ENCODE assay signal across 22 mouse cellular contexts in genomic region chr17:72068176-72068575, GRCm38 (mm10).
DNase-seq lines count a peak whose midpoint lies in the region; ATAC-seq and TF ChIP-seq lines count a peak whose summit lies in the region.
"Had no signal": no experiment of that assay in that cellular context is flagged by ENCODE, and none has a peak within 500 bp of the region (broad histone marks: within the 10 kb centered on the region; RNA-seq: fewer than 3 reads in every experiment).

No protein-coding gene starts in this region.

- no peaks in the 10 kb centered on the region for H3K27me3 ChIP-seq in kidney, adult 2 months (replicated peaks; ENCODE audit: control insufficient read depth, insufficient read depth, low read length)
- no peaks in the 10 kb centered on the region for H3K27me3 ChIP-seq in lung, embryonic 16.5 days (ENCODE audit: control insufficient read depth, insufficient read depth, low read depth, low read length)
- H3K27me3 ChIP-seq in stomach, postnatal 0 days (ENCODE audit: control insufficient read depth, insufficient read depth, low read length) = no peaks in the 10 kb centered on the region
- H3K27me3 ChIP-seq: embryonic facial prominence, embryonic 15.5 days; forebrain, embryonic 15.5 days; heart, embryonic 12.5 days; hindbrain, embryonic 15.5 days had no signal

- DNase-seq in kidney, postnatal 10 days = peak; percentile 38
- DNase-seq in kidney, adult 2 months = no peak
- DNase-seq in lung, adult 18-20 months = no peak
- DNase-seq in 3134 (ENCODE audit: extremely low read depth, insufficient read length, low spot score) (peak; percentile 12), NIH3T3 (ENCODE audit: low read depth) (peak; percentile 9)
- no peak for DNase-seq in stomach, postnatal 0 days (ENCODE audit: low spot score)
- DNase-seq: adrenal gland, postnatal 10 days; B cell, adult 2 months; cerebellum, adult 11 months; cerebellum, adult 8-10 months; cerebellum, postnatal 14 days; embryo, embryonic 11 days; gastrocnemius, postnatal 14 days; heart, adult 2 months had no signal

- no peak for TF ChIP-seq POLR2A in kidney, adult 2 months (IDR thresholded peaks at IDR 0.05; ENCODE audit: low read depth, low read length)

- H3K9me3 ChIP-seq in lung, embryonic 16.5 days (ENCODE audit: control insufficient read depth, low read length) = no peaks in the 10 kb centered on the region
- no peaks in the 10 kb centered on the region for H3K9me3 ChIP-seq in stomach, postnatal 0 days (ENCODE audit: control insufficient read depth, low read length)
- H3K9me3 ChIP-seq: embryonic facial prominence, embryonic 15.5 days; forebrain, embryonic 15.5 days; heart, embryonic 12.5 days; hindbrain, embryonic 15.5 days had no signal

- H3K4me3 ChIP-seq in kidney, adult 2 months (ENCODE audit: insufficient read depth, low read depth, low read length) = no peak overlapping the region
- H3K4me3 ChIP-seq in lung, embryonic 16.5 days (ENCODE audit: low read length) = no peak overlapping the region
- H3K4me3 ChIP-seq in stomach, postnatal 0 days (ENCODE audit: low read depth, low read length) = no peak overlapping the region
- H3K4me3 ChIP-seq: embryonic facial prominence, embryonic 15.5 days; erythroblast, embryonic 14.5 days; forebrain, embryonic 15.5 days; heart, adult 2 months; heart, embryonic 12.5 days; hindbrain, embryonic 15.5 days had no signal

- H3K9ac ChIP-seq in lung, embryonic 16.5 days (ENCODE audit: low read length) = no peak overlapping the region
- no peak overlapping the region for H3K9ac ChIP-seq in stomach, postnatal 0 days (ENCODE audit: low read length)
- H3K9ac ChIP-seq: embryonic facial prominence, embryonic 15.5 days; forebrain, embryonic 15.5 days; heart, embryonic 12.5 days; hindbrain, embryonic 15.5 days had no signal

- H3K27ac ChIP-seq in kidney, adult 2 months (ENCODE audit: insufficient read depth, low read depth, low read length) = no peak overlapping the region
- no peak overlapping the region for H3K27ac ChIP-seq in lung, embryonic 16.5 days (ENCODE audit: low read length)
- no peak overlapping the region for H3K27ac ChIP-seq in stomach, postnatal 0 days (replicated peaks)
- H3K27ac ChIP-seq: embryonic facial prominence, embryonic 15.5 days; forebrain, embryonic 15.5 days; heart, adult 2 months; hindbrain, embryonic 15.5 days had no signal

- ATAC-seq in lung, embryonic 16.5 days (ENCODE audit: low read depth) = peak; percentile 60
- no peak for ATAC-seq in stomach, postnatal 0 days (ENCODE audit: low FRiP score, low TSS enrichment)
- ATAC-seq: CD4-positive, CD25-positive, alpha-beta regulatory T cell, adult 4 months; forebrain, embryonic 15.5 days had no signal

- H3K4me2 ChIP-seq in lung, embryonic 16.5 days (ENCODE audit: low read depth, low read length) = no peak overlapping the region
- H3K4me2 ChIP-seq in stomach, postnatal 0 days (replicated peaks; ENCODE audit: low read depth) = no peak overlapping the region
- H3K4me2 ChIP-seq: embryonic facial prominence, embryonic 15.5 days; forebrain, embryonic 15.5 days; heart, embryonic 12.5 days; hindbrain, embryonic 15.5 days had no signal

- TF ChIP-seq EP300 in stomach, postnatal 0 days (optimal IDR thresholded peaks at IDR 0.05) = no peak

- no peaks in the 10 kb centered on the region for H3K36me3 ChIP-seq in kidney, adult 2 months (ENCODE audit: control insufficient read depth, insufficient read depth, low read length)
- H3K36me3 ChIP-seq in lung, embryonic 16.5 days (ENCODE audit: control insufficient read depth, insufficient read depth, low read length) = no peaks in the 10 kb centered on the region
- no peaks in the 10 kb centered on the region for H3K36me3 ChIP-seq in stomach, postnatal 0 days (ENCODE audit: control insufficient read depth, insufficient read depth, low read length)
- H3K36me3 ChIP-seq: embryonic facial prominence, embryonic 15.5 days; forebrain, embryonic 15.5 days; G1E; heart, embryonic 12.5 days; hindbrain, embryonic 15.5 days had no signal

- no peaks in the 10 kb centered on the region for H3K4me1 ChIP-seq in kidney, adult 2 months (ENCODE audit: control insufficient read depth, insufficient read depth, low read length)
- peaks cover 3% of the 10 kb centered on the region; the same call in 1 of the 2 replicates for H3K4me1 ChIP-seq in lung, embryonic 16.5 days (replicated peaks; ENCODE audit: control insufficient read depth, insufficient read depth, low read length)
- no peaks in the 10 kb centered on the region for H3K4me1 ChIP-seq in stomach, postnatal 0 days (replicated peaks; ENCODE audit: control insufficient read depth, insufficient read depth)
- H3K4me1 ChIP-seq: embryonic facial prominence, embryonic 15.5 days; forebrain, embryonic 15.5 days; heart, embryonic 12.5 days; hindbrain, embryonic 15.5 days had no signal

- TF ChIP-seq CTCF in kidney, adult 2 months (conservative IDR thresholded peaks at IDR 0.05; ENCODE audit: insufficient read depth, insufficient read length, low read depth, low read length) = no peak
- no peak for TF ChIP-seq CTCF in stomach, postnatal 0 days (IDR thresholded peaks at IDR 0.05; ENCODE audit: low read depth)

- 62% methylated on average over 6 of the region's 6 CpGs for WGBS in kidney, adult 2 months
- WGBS in lung, embryonic 16.5 days = 30% methylated on average over 6 of the region's 6 CpGs
- 57% methylated on average over 6 of the region's 6 CpGs for WGBS in stomach, postnatal 0 days

Comparison
In these comparisons a context has a peak if more than half of its experiments do, and no peak if none do; other contexts are left out.
1. DNase-seq: peak in kidney, postnatal 10 days (single experiment), 3134 (single experiment) and NIH3T3 (single experiment); none in kidney, adult 2 months (single experiment), lung, adult 18-20 months (0 of 2) and stomach, postnatal 0 days (single experiment).